Mouse (Mus musculus): Measurements from ENCODE around the gene Otog. TPM values are rescaled to one million over a fixed set of nuclear protein-coding genes. Genes with fewer than 3 reads are reported as not detected.
A peak's percentile ranks its signal among the peaks of the same experiment; 100 is the strongest.

The Otog gene
- total RNA-seq, 2 experiments from 2014 or later, result not detected

GRCm38 (mm10) chr7:46279946-46280345, 39.2 kb downstream of the Otog start:
- intact Hi-C loops (cut with DNase I), result loop anchor here (1.0 to 2.0 kb wide), 2 partner anchors 97 to 327 kb away; no protein-coding TSS in a partner anchor
- DNase-seq, result peak; percentile 36 to 61

- intact Hi-C loops (cut with DNase I), result loop anchor here (1.0 to 2.0 kb wide), 2 partner anchors 96 to 326 kb away; no protein-coding TSS in a partner anchor
- DNase-seq, result no peak
These were observed 40.1 kb downstream of the Otog start for GRCm38 (mm10) chr7:46280896-46281295.

- intact Hi-C loops (cut with DNase I), result no loop called here
- no peak for DNase-seq
These were observed 41.5 kb downstream of the Otog start for GRCm38 (mm10) chr7:46282276-46282675.

- intact Hi-C loops (cut with DNase I), result no loop called here
- peak; percentile 11 to 30 for DNase-seq
These were observed 42.9 kb downstream of the Otog start for GRCm38 (mm10) chr7:46283681-46284080.

GRCm38 (mm10) chr7:46285161-46285839, 44.5 kb downstream of the Otog start:
- DNase-seq, result no peak
- intact Hi-C loops (cut with DNase I), result no loop called here

- intact Hi-C loops (cut with DNase I), result no loop called here
- no peak for DNase-seq
These were observed 45.6 kb downstream of the Otog start for GRCm38 (mm10) chr7:46286391-46286790.

- DNase-seq, result no peak
- intact Hi-C loops (cut with DNase I), result no loop called here
These were observed 46.3 kb downstream of the Otog start for GRCm38 (mm10) chr7:46287051-46287450.

GRCm38 (mm10) chr7:46296330-46296729, 55.5 kb downstream of the Otog start:
- DNase-seq, result no peak
- intact Hi-C loops (cut with DNase I), result no loop called here

GRCm38 (mm10) chr7:46301031-46301632, 60.3 kb downstream of the Otog start:
- intact Hi-C loops (cut with DNase I), result no loop called here
- no peak for DNase-seq

GRCm38 (mm10) chr7:46313486-46313885, 72.7 kb downstream of the Otog start:
- no peak for DNase-seq
- intact Hi-C loops (cut with DNase I), result no loop called here

GRCm38 (mm10) chr7:46314220-46315009, 73.6 kb downstream of the Otog start:
- DNase-seq, result no peak
- intact Hi-C loops (cut with DNase I), result no loop called here

GRCm38 (mm10) chr7:46315692-46316091, 74.9 kb downstream of the Otog start:
- DNase-seq, result no peak
- intact Hi-C loops (cut with DNase I), result no loop called here

- no peak for DNase-seq
These were observed 76.2 kb downstream of the Otog start for GRCm38 (mm10) chr7:46316948-46317347.

GRCm38 (mm10) chr7:46321242-46321641, 80.5 kb downstream of the Otog start:
- DNase-seq, result no peak
- intact Hi-C loops (cut with DNase I), result no loop called here

More at GRCm38 (mm10) chr7:46316948-46317347, 76.2 kb downstream of the Otog start:
- intact Hi-C loops (cut with DNase I), result no loop called here

GRCm38 (mm10) chr7:46327896-46328295, 87.1 kb downstream of the Otog start:
- intact Hi-C loops (cut with DNase I), result no loop called here
- DNase-seq, result no peak

GRCm38 (mm10) chr7:46337397-46337796, 96.6 kb downstream of the Otog start:
- no peak for DNase-seq
- intact Hi-C loops (cut with DNase I), result no loop called here

GRCm38 (mm10) chr7:46339818-46340217, 99.0 kb downstream of the Otog start:
- DNase-seq, result no peak
- intact Hi-C loops (cut with DNase I), result no loop called here

GRCm38 (mm10) chr7:46340295-46340694, 99.5 kb downstream of the Otog start:
- intact Hi-C loops (cut with DNase I), result no loop called here
- no peak for DNase-seq

GRCm38 (mm10) chr7:46341471-46341870, 100.7 kb downstream of the Otog start:
- intact Hi-C loops (cut with DNase I), result no loop called here
- DNase-seq, result no peak

GRCm38 (mm10) chr7:46347692-46348091, 106.9 kb downstream of the Otog start:
- DNase-seq, result no peak
- intact Hi-C loops (cut with DNase I), result no loop called here

GRCm38 (mm10) chr7:46348813-46349212, 108.0 kb downstream of the Otog start:
- intact Hi-C loops (cut with DNase I), result no loop called here
- DNase-seq, result no peak
